Comparison of ENCODE assay signal across 19 mouse cellular contexts in genomic region chr10:90307931-90308555, GRCm38 (mm10).
A peak's percentile ranks its signal among the peaks of the same experiment; 100 is the strongest.
DNase-seq lines count a peak whose midpoint lies in the region; ATAC-seq lines count a peak whose summit lies in the region.
"Had no signal": no experiment of that assay in that cellular context is flagged by ENCODE, and none has a peak within 500 bp of the region (broad histone marks: within the 10 kb centered on the region; RNA-seq: fewer than 3 reads in every experiment).

No protein-coding gene starts in this region.

- no peak for ATAC-seq in forebrain, embryonic 16.5 days
- no peak for ATAC-seq in forebrain, embryonic 14.5 days
- ATAC-seq: liver, embryonic 12.5 days had no signal

- no peaks in the 10 kb centered on the region for H3K9me3 ChIP-seq in forebrain, embryonic 16.5 days (ENCODE audit: control insufficient read depth, low read length)
- H3K9me3 ChIP-seq in forebrain, embryonic 14.5 days (replicated peaks; ENCODE audit: control insufficient read depth, low read length) = no peaks in the 10 kb centered on the region
- H3K9me3 ChIP-seq: embryonic facial prominence, embryonic 12.5 days; limb, embryonic 10.5 days; lung, embryonic 15.5 days; neural tube, embryonic 13.5 days had no signal

- no peak overlapping the region for H3K4me3 ChIP-seq in forebrain, embryonic 16.5 days (replicated peaks; ENCODE audit: low read length)
- no peak overlapping the region for H3K4me3 ChIP-seq in forebrain, embryonic 14.5 days (ENCODE audit: low read depth, low read length)
- H3K4me3 ChIP-seq: embryonic facial prominence, embryonic 12.5 days; limb, embryonic 10.5 days; liver, embryonic 12.5 days; lung, embryonic 15.5 days; neural tube, embryonic 13.5 days had no signal

- no peak for DNase-seq in forebrain, embryonic 14.5 days (ENCODE audit: low spot score)
- peak; percentile 81 for DNase-seq in brain, adult 2 months (ENCODE audit: low read depth, low spot score)
- DNase-seq in layer of hippocampus, adult 8-10 months (ENCODE audit: low spot score in 2 of 2) = peak; percentile 46 to 50
- peak; percentile 38 to 51 for DNase-seq in left cerebral cortex, adult 9 months (ENCODE audit: low spot score in 2 of 2)
- no peak for DNase-seq in adrenal gland, postnatal 25 days
- no peak for DNase-seq in urinary bladder, postnatal 14 days (ENCODE audit: low spot score)
- no peak for DNase-seq in natural killer cell, adult 2 months (ENCODE audit: low spot score in 2 of 2)
- DNase-seq: adrenal gland, postnatal 14 days; cerebellum, postnatal 14 days; gastrocnemius, postnatal 14 days; heart, postnatal 36 days; retina, postnatal 1 day had no signal

- H3K4me1 ChIP-seq in forebrain, embryonic 16.5 days (replicated peaks; ENCODE audit: control insufficient read depth, insufficient read depth, low read length) = peaks cover 4% of the 10 kb centered on the region; the same call in 1 of the 2 replicates
- no peaks in the 10 kb centered on the region for H3K4me1 ChIP-seq in forebrain, embryonic 14.5 days (ENCODE audit: control insufficient read depth, insufficient read depth, low read length)
- H3K4me1 ChIP-seq: liver, embryonic 12.5 days; lung, embryonic 15.5 days; neural tube, embryonic 13.5 days had no signal

- H3K9ac ChIP-seq in forebrain, embryonic 16.5 days (replicated peaks; ENCODE audit: low read depth, low read length) = no peak overlapping the region
- no peak overlapping the region for H3K9ac ChIP-seq in forebrain, embryonic 14.5 days (ENCODE audit: low read length)
- H3K9ac ChIP-seq: embryonic facial prominence, embryonic 12.5 days; liver, embryonic 12.5 days; lung, embryonic 15.5 days; neural tube, embryonic 13.5 days had no signal

- H3K4me2 ChIP-seq in forebrain, embryonic 16.5 days (ENCODE audit: low read length) = no peak overlapping the region
- H3K4me2 ChIP-seq in forebrain, embryonic 14.5 days (ENCODE audit: low read length) = no peak overlapping the region
- H3K4me2 ChIP-seq: embryonic facial prominence, embryonic 12.5 days; liver, embryonic 12.5 days; lung, embryonic 15.5 days; neural tube, embryonic 13.5 days had no signal

- H3K27me3 ChIP-seq in forebrain, embryonic 16.5 days (replicated peaks; ENCODE audit: control insufficient read depth, insufficient read depth, low read length) = no peaks in the 10 kb centered on the region
- H3K27me3 ChIP-seq in forebrain, embryonic 14.5 days (replicated peaks; ENCODE audit: control insufficient read depth, insufficient read depth, low read length) = no peaks in the 10 kb centered on the region
- H3K27me3 ChIP-seq: CH12.LX; embryonic facial prominence, embryonic 12.5 days; liver, embryonic 12.5 days; lung, embryonic 15.5 days; neural tube, embryonic 13.5 days had no signal

- H3K27ac ChIP-seq in forebrain, embryonic 16.5 days (ENCODE audit: low read length) = peak overlapping the region; percentile 37; the same call in 1 of the 2 replicates
- no peak overlapping the region for H3K27ac ChIP-seq in forebrain, embryonic 14.5 days (ENCODE audit: low read depth, low read length)
- H3K27ac ChIP-seq: embryonic facial prominence, embryonic 12.5 days; limb, embryonic 10.5 days; liver, embryonic 12.5 days; lung, embryonic 15.5 days; neural tube, embryonic 13.5 days had no signal

- WGBS in forebrain, embryonic 16.5 days = 45% methylated on average over 5 of the region's 5 CpGs
- WGBS in forebrain, embryonic 14.5 days = 44% methylated on average over 5 of the region's 5 CpGs

- no peaks in the 10 kb centered on the region for H3K36me3 ChIP-seq in forebrain, embryonic 16.5 days (ENCODE audit: control insufficient read depth, insufficient read depth)
- no peaks in the 10 kb centered on the region for H3K36me3 ChIP-seq in forebrain, embryonic 14.5 days (ENCODE audit: control insufficient read depth, insufficient read depth, low read length)
- H3K36me3 ChIP-seq: embryonic facial prominence, embryonic 12.5 days; limb, embryonic 10.5 days; liver, embryonic 12.5 days; lung, embryonic 15.5 days; neural tube, embryonic 13.5 days had no signal

Comparison
In these comparisons a context has a peak if more than half of its experiments do, and no peak if none do; other contexts are left out.
1. DNase-seq: peak in brain, adult 2 months (single experiment), layer of hippocampus, adult 8-10 months (2 of 2) and left cerebral cortex, adult 9 months (2 of 2); none in forebrain, embryonic 14.5 days (single experiment), adrenal gland, postnatal 25 days (single experiment), urinary bladder, postnatal 14 days (single experiment) and natural killer cell, adult 2 months (0 of 2).